Mouse (Mus musculus) midbrain, embryonic 13.5 days (tissue): Measurements from ENCODE around the gene 2010111I01Rik. TPM values are rescaled to one million over a fixed set of nuclear protein-coding genes. Genes with fewer than 3 reads are reported as not detected.
A peak's percentile ranks its signal among the peaks of the same experiment; 100 is the strongest.
"Not testable (repeated sequence)": the region's sequence is repeated elsewhere in the genome, so short reads cannot be mapped to it uniquely, and the experiment has no call there.

Experiments used
- ATAC-seq: fragments of 200-750 bp; cut with Nextera tagmentation; 2 replicates; pipeline ENCODE4 v1.8.0; 2017; ENCODE audit warnings: mild to moderate bottlenecking, moderate TSS enrichment, moderate library complexity
- H3K27ac ChIP-seq: fragments of 300-500 bp; sonication (generic); 2 replicates; pipeline ENCODE4 v1.5.1; 2015; ENCODE audit warnings: inconsistent platforms, mild to moderate bottlenecking, moderate library complexity
- H3K27me3 ChIP-seq: fragments of 300-500 bp; sonication (generic); 2 replicates; pipeline ENCODE4 v1.6.1; 2015; ENCODE audit warnings: mild to moderate bottlenecking, inconsistent platforms
- H3K36me3 ChIP-seq: fragments of 300-500 bp; sonication (generic); 2 replicates; pipeline ENCODE4 v1.6.1; 2015; ENCODE audit warnings: mild to moderate bottlenecking, inconsistent platforms
- H3K4me1 ChIP-seq: fragments of 300-500 bp; sonication (generic); replicated peaks from 2 replicates; pipeline ENCODE4 v1.6.1; 2015; ENCODE audit warnings: inconsistent platforms
- H3K4me2 ChIP-seq: fragments of 300-500 bp; sonication (generic); replicated peaks from 2 replicates; pipeline ENCODE4 v1.6.1; 2015; ENCODE audit warnings: moderate library complexity, mild to moderate bottlenecking, inconsistent platforms
- H3K4me3 ChIP-seq: fragments of 300-500 bp; sonication (generic); replicated peaks from 2 replicates; pipeline ENCODE4 v1.5.1; 2015; ENCODE audit warnings: mild to moderate bottlenecking, inconsistent platforms
- H3K9ac ChIP-seq: fragments of 300-500 bp; sonication (generic); replicated peaks from 2 replicates; pipeline ENCODE4 v1.6.1; 2015; ENCODE audit warnings: mild to moderate bottlenecking, inconsistent platforms
- H3K9me3 ChIP-seq: fragments of 300-500 bp; sonication (generic); 2 replicates; pipeline ENCODE4 v1.6.1; 2016; ENCODE audit warnings: mild to moderate bottlenecking, inconsistent platforms
- whole genome bisulfite sequencing: fragments of 180-500 bp; shearing (Covaris S2); methylation state at CpG from one replicate; pipeline ENCODE4 v1.1.7; 2015; 5-methylcytosine and 5-hydroxymethylcytosine counted together
- polyA plus RNA-seq: library from polyadenylated mRNA; unstranded; fragments of >200 nt; fragmentation: Nextera tagmentation; extraction: Ambion mirVana; gene quantifications from 2 replicates; pipeline ENCODE4 v1.2.1, GENCODE M21; 2015

Gene 2010111I01Rik
- polyA plus RNA-seq, 1 experiment from 2014 or later = 28.6 TPM

DNA sequence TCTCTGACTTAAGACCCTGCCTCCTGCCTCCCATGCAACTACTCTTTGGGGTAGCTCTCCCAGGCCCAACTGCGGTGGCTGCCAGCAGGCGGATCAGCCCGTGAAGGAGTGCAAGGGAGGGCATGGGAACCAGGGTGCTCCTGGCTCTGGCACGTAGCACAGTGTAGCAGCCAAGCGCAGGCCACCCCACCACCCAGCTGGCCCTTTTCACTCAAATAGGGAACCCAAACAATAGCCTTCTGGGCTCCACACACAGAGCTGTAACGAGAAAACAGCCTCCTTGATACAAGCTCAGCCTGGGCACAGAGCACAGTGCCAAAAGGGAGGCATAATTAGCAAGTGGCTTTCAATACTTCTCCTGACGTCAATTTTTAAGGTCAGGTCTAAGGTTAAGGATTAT, 371.6 kb downstream of the 2010111I01Rik start:
- WGBS = 30% methylated on average over 7 of the region's 7 CpGs
- peaks cover 6% of the 10 kb centered on the region; the same call in 1 of the 2 replicates for H3K36me3 ChIP-seq
- no peaks in the 10 kb centered on the region for H3K27me3 ChIP-seq
- H3K27ac ChIP-seq = 0 out of 2 replicates have a peak overlapping the region, but pooled peaks have one; percentile 6
- H3K9ac ChIP-seq = no peak overlapping the region
- no peaks in the 10 kb centered on the region for H3K9me3 ChIP-seq
- no peak overlapping the region for H3K4me2 ChIP-seq
- ATAC-seq = peak; percentile 93
- H3K4me3 ChIP-seq = no peak overlapping the region
- H3K4me1 ChIP-seq = peaks cover 16% of the 10 kb centered on the region

DNA sequence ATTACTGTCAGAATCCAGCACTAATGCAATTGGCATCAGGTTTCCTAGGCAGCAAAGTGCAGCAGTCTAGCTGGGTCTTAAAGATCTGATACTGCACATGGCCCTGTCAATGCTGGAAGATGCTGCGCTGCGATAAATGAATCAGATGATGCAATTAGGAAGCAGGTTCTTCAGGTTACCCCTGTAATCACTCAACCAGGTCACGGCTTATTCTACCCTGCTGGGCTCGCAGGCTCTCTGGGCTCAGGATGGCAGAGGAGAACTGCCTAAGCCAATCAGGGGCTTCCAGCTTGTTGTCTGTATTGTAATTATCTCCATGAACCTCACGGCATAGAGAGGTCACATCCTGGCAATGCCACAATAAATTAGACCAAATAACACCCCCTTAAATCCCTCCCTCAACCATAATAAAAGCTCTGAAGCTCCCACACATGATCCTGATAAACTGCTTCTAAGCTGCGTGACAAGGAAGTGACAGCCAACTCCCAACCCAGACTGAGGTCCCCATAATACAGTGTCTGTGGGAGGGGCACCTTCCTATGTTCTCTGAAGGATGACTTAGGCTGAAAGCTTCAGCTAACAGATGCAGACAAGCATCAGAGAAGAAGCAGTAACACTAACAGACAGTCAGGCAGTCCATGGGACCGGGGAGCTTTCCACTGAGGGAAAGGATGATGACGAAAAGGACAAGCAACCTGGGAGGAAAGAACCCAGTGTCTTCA, 372.7 kb downstream of the 2010111I01Rik start:
- H3K27ac ChIP-seq = 0 out of 2 replicates have a peak overlapping the region, but pooled peaks have one; percentile 20

DNA sequence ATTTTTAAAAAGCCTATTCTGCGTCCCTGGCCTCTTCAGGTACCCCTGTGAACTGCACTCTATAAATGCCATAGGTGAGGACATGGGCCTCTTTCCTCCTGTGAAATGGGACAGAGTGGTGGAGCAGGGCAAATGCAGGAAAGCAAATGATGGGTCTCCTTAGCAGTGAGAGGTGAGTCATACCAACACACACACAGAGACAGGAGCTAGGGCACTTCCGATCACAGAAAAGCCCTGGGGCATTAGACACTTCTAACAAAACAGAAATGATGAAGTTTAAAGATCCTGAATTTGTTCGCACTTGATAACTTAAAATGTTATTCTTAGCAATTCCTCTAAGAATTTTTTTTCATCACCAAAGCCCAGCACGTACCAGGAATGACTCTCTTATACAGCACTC, 375.3 kb downstream of the 2010111I01Rik start:
- Histone ChIP-seq H3K27ac (no peak overlapping the region), H3K9ac (no peak overlapping the region), H3K27me3 (no peaks in the 10 kb centered on the region), H3K4me2 (no peak overlapping the region), H3K4me1 (peaks cover 16% of the 10 kb centered on the region), H3K9me3 (no peaks in the 10 kb centered on the region), H3K36me3 (peaks cover 6% of the 10 kb centered on the region; the same call in 1 of the 2 replicates), H3K4me3 (no peak overlapping the region)
- ATAC-seq = no peak
- WGBS = 94% methylated on average over 4 of the region's 4 CpGs

More for the DNA sequence above, 372.7 kb downstream of the 2010111I01Rik start:
- Histone ChIP-seq H3K4me3 (no peak overlapping the region), H3K4me2 (no peak overlapping the region), H3K9me3 (no peaks in the 10 kb centered on the region), H3K4me1 (peaks cover 16% of the 10 kb centered on the region), H3K36me3 (peaks cover 6% of the 10 kb centered on the region; the same call in 1 of the 2 replicates), H3K9ac (no peak overlapping the region), H3K27me3 (no peaks in the 10 kb centered on the region)
- WGBS = 52% methylated on average over 8 of the region's 8 CpGs
- peak; percentile 68 for ATAC-seq

DNA sequence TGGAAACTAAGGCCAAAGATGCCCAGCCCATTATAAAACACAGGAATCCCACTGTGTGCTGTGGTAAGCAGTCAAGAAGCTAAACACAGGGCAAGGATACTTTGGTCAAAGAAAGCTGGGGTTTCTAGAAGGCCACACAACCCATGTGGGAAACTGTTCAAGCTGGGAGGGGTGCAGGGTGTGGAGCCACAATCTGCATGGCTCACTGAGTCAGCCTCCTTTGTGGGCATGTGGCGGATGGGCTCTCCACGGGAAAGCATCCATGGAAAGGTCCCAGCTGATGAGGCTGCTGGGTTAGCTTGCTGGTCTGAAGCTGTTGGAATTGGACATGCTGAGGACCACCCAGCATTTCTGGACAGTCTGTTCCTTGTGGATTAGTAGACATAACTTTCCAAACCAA, 378.1 kb downstream of the 2010111I01Rik start:
- peaks cover 6% of the 10 kb centered on the region; the same call in 1 of the 2 replicates for H3K36me3 ChIP-seq
- 0 out of 2 replicates have a peak, but pooled peaks cover 1% of the 10 kb centered on the region for H3K4me1 ChIP-seq
- no peak overlapping the region for H3K4me3 ChIP-seq
- no peak for ATAC-seq
- H3K9ac ChIP-seq = no peak overlapping the region
- H3K4me2 ChIP-seq = no peak overlapping the region
- no peak overlapping the region for H3K27ac ChIP-seq
- H3K9me3 ChIP-seq = no peaks in the 10 kb centered on the region
- 86% methylated on average over 2 of the region's 2 CpGs for WGBS
- H3K27me3 ChIP-seq = no peaks in the 10 kb centered on the region

DNA sequence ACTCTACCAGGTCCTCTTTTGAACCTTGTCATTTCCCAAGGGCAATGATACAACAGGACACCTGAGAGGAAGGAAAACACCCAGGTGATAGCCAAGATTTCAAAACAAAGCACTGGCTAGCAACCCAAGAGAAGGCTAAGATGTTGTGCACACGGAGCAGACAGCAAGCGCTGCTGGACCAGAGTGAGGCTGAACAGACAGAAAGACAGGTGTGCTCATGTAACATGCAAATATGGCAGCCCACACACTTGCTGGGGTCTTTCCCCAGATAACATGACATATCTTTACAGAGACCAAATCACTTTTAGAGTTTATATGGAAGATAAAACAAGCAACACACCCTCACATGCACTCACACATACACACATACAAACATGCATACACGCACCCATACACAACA, 379.8 kb downstream of the 2010111I01Rik start:
- no peaks in the 10 kb centered on the region for H3K4me1 ChIP-seq
- H3K9ac ChIP-seq = no peak overlapping the region
- no peak for ATAC-seq

GRCm38 (mm10) chr13:63345476-63346225, 381.0 kb downstream of the 2010111I01Rik start:
- Histone ChIP-seq H3K9me3 (no peaks in the 10 kb centered on the region), H3K4me1 (no peaks in the 10 kb centered on the region), H3K4me3 (no peak overlapping the region), H3K4me2 (no peak overlapping the region), H3K27me3 (no peaks in the 10 kb centered on the region), H3K9ac (no peak overlapping the region), H3K36me3 (peaks cover 3% of the 10 kb centered on the region; the same call in 1 of the 2 replicates), H3K27ac (no peak overlapping the region)
- no peak for ATAC-seq
- 81% methylated on average over 5 of the region's 5 CpGs for WGBS

More for the DNA sequence above, 379.8 kb downstream of the 2010111I01Rik start:
- Histone ChIP-seq H3K36me3 (peaks cover 4% of the 10 kb centered on the region; the same call in 1 of the 2 replicates), H3K27ac (no peak overlapping the region), H3K27me3 (no peaks in the 10 kb centered on the region), H3K4me2 (no peak overlapping the region), H3K9me3 (no peaks in the 10 kb centered on the region), H3K4me3 (no peak overlapping the region)
- 95% methylated on average over 3 of the region's 3 CpGs for WGBS

- no peak for ATAC-seq
- H3K4me2 ChIP-seq = no peak overlapping the region
- no peak overlapping the region for H3K27ac ChIP-seq
- no peaks in the 10 kb centered on the region for H3K36me3 ChIP-seq
- no peaks in the 10 kb centered on the region for H3K27me3 ChIP-seq
- H3K4me3 ChIP-seq = no peak overlapping the region
- no peaks in the 10 kb centered on the region for H3K9me3 ChIP-seq
- H3K4me1 ChIP-seq = no peaks in the 10 kb centered on the region
- no peak overlapping the region for H3K9ac ChIP-seq
- WGBS = 87% methylated on average over 2 of the region's 2 CpGs
Observed at GRCm38 (mm10) chr13:63347639-63348038, 382.9 kb downstream of the 2010111I01Rik start.

- ATAC-seq = no peak
- WGBS = 95% methylated on average over 4 of the region's 4 CpGs
Observed at GRCm38 (mm10) chr13:63350076-63350475, 385.4 kb downstream of the 2010111I01Rik start.

GRCm38 (mm10) chr13:63353312-63353711, 388.6 kb downstream of the 2010111I01Rik start:
- not testable (repeated sequence) for ATAC-seq, H3K27me3 ChIP-seq, H3K27ac ChIP-seq, H3K36me3 ChIP-seq, H3K4me2 ChIP-seq, H3K9me3 ChIP-seq, H3K9ac ChIP-seq, H3K4me1 ChIP-seq, H3K4me3 ChIP-seq
- 87% methylated on average over 4 of the region's 4 CpGs for WGBS

More at GRCm38 (mm10) chr13:63350076-63350475, 385.4 kb downstream of the 2010111I01Rik start:
- Histone ChIP-seq H3K9me3 (no peaks in the 10 kb centered on the region), H3K4me3 (no peak overlapping the region), H3K36me3 (no peaks in the 10 kb centered on the region), H3K4me2 (no peak overlapping the region), H3K27me3 (no peaks in the 10 kb centered on the region), H3K27ac (no peak overlapping the region), H3K4me1 (no peaks in the 10 kb centered on the region), H3K9ac (no peak overlapping the region)

DNA sequence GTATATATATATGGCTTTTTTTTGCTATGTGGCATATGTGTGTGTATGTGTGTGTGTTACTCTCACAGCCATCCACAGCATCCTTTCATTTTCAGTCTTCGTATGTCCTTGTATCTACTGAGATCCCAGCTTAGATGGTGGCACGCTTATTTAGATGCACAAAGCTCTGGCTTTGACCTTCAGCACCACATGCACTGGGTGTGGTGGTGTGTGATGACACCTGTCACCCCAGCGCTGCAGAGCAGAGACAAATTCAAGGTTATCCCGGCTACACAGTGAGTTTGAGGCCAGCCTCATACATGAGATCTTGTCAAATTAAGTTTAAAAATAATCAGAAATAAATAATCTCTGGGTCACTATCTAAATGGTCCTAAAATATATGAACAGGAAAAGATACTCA, 391.4 kb downstream of the 2010111I01Rik start:
- Histone ChIP-seq H3K4me2 (no peak overlapping the region), H3K9me3 (no peaks in the 10 kb centered on the region), H3K9ac (no peak overlapping the region), H3K4me1 (no peaks in the 10 kb centered on the region), H3K4me3 (no peak overlapping the region), H3K27ac (no peak overlapping the region), H3K27me3 (no peaks in the 10 kb centered on the region), H3K36me3 (no peaks in the 10 kb centered on the region)
- ATAC-seq = no peak
- 96% methylated on average over 4 of the region's 4 CpGs for WGBS

DNA sequence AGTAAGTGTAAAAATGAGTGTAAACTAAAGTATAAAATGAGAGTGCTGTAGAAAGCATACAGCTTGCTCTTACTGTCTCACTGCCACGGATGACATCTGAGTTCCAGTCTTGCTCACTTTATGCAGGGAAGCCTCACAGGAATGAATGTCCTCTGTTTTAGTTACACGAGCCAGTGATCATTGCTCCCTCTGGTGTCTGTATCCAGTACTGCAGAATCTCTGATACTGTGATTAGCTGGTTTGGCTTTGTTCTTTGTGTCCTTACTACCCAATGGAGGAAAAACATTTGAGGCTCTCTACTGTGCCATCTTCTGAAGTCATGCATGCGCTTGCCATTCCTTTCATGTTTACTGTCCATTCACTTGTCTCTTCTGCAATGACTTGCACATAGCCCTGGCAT, 391.9 kb downstream of the 2010111I01Rik start:
- WGBS = 40% methylated on average over 3 of the region's 3 CpGs
- 0 out of 2 replicates have a peak, but pooled peaks have one; percentile 45 for ATAC-seq

GRCm38 (mm10) chr13:63359393-63359792, 394.7 kb downstream of the 2010111I01Rik start:
- ATAC-seq = no peak
- Histone ChIP-seq H3K9me3 (no peaks in the 10 kb centered on the region), H3K4me1 (no peaks in the 10 kb centered on the region), H3K27ac (no peak overlapping the region), H3K9ac (no peak overlapping the region), H3K4me2 (no peak overlapping the region), H3K27me3 (no peaks in the 10 kb centered on the region), H3K36me3 (no peaks in the 10 kb centered on the region), H3K4me3 (no peak overlapping the region)
- WGBS = 91% methylated on average over 4 of the region's 4 CpGs

More for the DNA sequence above, 391.9 kb downstream of the 2010111I01Rik start:
- Histone ChIP-seq H3K27ac (no peak overlapping the region), H3K9ac (no peak overlapping the region), H3K27me3 (no peaks in the 10 kb centered on the region), H3K9me3 (no peaks in the 10 kb centered on the region), H3K4me1 (no peaks in the 10 kb centered on the region), H3K36me3 (no peaks in the 10 kb centered on the region), H3K4me2 (no peak overlapping the region), H3K4me3 (no peak overlapping the region)
